Mouse (Mus musculus) splenic B cell, adult 2 months (primary cell): ENCODE results near the gene Rfpl4.
"Not testable (repeated sequence)": the region's sequence is repeated elsewhere in the genome, so short reads cannot be mapped to it uniquely, and the experiment has no call there.

Experiments used
- DNase-seq: peaks from one replicate; pipeline ENCODE4 v3.0.0-alpha.2; 2011; ENCODE audit warnings: low read depth, low spot score
- H3K27me3 ChIP-seq: 2 replicates; pipeline ENCODE4 v1.6.1; 2012; ENCODE audit warnings: mild to moderate bottlenecking, low read length, moderate library complexity, mixed read lengths; ENCODE audit not compliant: control insufficient read depth, poor library complexity, insufficient read depth, severe bottlenecking
- H3K36me3 ChIP-seq: 2 replicates; pipeline ENCODE4 v1.6.1; 2012; ENCODE audit warnings: mild to moderate bottlenecking, low read length, moderate library complexity, mixed read lengths; ENCODE audit not compliant: control insufficient read depth, poor library complexity, insufficient read depth, severe bottlenecking

Rfpl4 gene

GRCm38 (mm10) chr7:5116850-5117249, at the start of gene Rfpl4:
Gene Rfpl4 (minus strand): TSS chr7:5116950.
- no peak for DNase-seq
- no peaks in the 10 kb centered on the region for H3K27me3 ChIP-seq

GRCm38 (mm10) chr7:5149570-5149969, 32.8 kb upstream of the Rfpl4 start, which contains the start of gene Vmn1r55:
Gene Vmn1r55 (minus strand): TSS chr7:5149670.
- H3K27me3 ChIP-seq, DNase-seq: not testable (repeated sequence)

More at GRCm38 (mm10) chr7:5116850-5117249, at the start of gene Rfpl4:
- no peaks in the 10 kb centered on the region for H3K36me3 ChIP-seq

GRCm38 (mm10) chr7:5125549-5126406, 9.0 kb upstream of the Rfpl4 start, which contains the start of gene Rasl2-9:
Gene Rasl2-9 (minus strand): TSS chr7:5125950.
- H3K36me3 ChIP-seq, result no peaks in the 10 kb centered on the region
- H3K27me3 ChIP-seq, result no peaks in the 10 kb centered on the region
- DNase-seq, result peak; percentile 82

More at GRCm38 (mm10) chr7:5149570-5149969, 32.8 kb upstream of the Rfpl4 start, which contains the start of gene Vmn1r55:
- H3K36me3 ChIP-seq, result not testable (repeated sequence)

GRCm38 (mm10) chr7:5125078-5125477, 8.3 kb upstream of the Rfpl4 start:
- no peaks in the 10 kb centered on the region for H3K27me3 ChIP-seq
- no peaks in the 10 kb centered on the region for H3K36me3 ChIP-seq
- DNase-seq, result no peak

- Histone ChIP-seq H3K27me3 (no peaks in the 10 kb centered on the region), H3K36me3 (no peaks in the 10 kb centered on the region)
- DNase-seq, result no peak
Measured at GRCm38 (mm10) chr7:5112701-5113100, 4.0 kb downstream of the Rfpl4 start.

- no peak for DNase-seq
- Histone ChIP-seq H3K36me3 (no peaks in the 10 kb centered on the region), H3K27me3 (no peaks in the 10 kb centered on the region)
Measured at GRCm38 (mm10) chr7:5109301-5109700, 7.4 kb downstream of the Rfpl4 start.

GRCm38 (mm10) chr7:5108272-5108671, 8.5 kb downstream of the Rfpl4 start:
- Histone ChIP-seq H3K36me3 (no peaks in the 10 kb centered on the region), H3K27me3 (no peaks in the 10 kb centered on the region)

GRCm38 (mm10) chr7:5102564-5102963, 14.2 kb downstream of the Rfpl4 start:
- H3K36me3 ChIP-seq, result peaks cover 4% of the 10 kb centered on the region; the same call in 1 of the 2 replicates
- DNase-seq, result no peak
- no peaks in the 10 kb centered on the region for H3K27me3 ChIP-seq

More at GRCm38 (mm10) chr7:5108272-5108671, 8.5 kb downstream of the Rfpl4 start:
- DNase-seq, result no peak

- peaks cover 6% of the 10 kb centered on the region; the same call in 1 of the 2 replicates for H3K36me3 ChIP-seq
- H3K27me3 ChIP-seq, result no peaks in the 10 kb centered on the region
- peak; percentile 84 for DNase-seq
Measured at GRCm38 (mm10) chr7:5101066-5101663, 15.6 kb downstream of the Rfpl4 start.

GRCm38 (mm10) chr7:5099796-5100195, 17.0 kb downstream of the Rfpl4 start:
- no peak for DNase-seq
- Histone ChIP-seq H3K27me3 (no peaks in the 10 kb centered on the region), H3K36me3 (peaks cover 6% of the 10 kb centered on the region; the same call in 1 of the 2 replicates)

GRCm38 (mm10) chr7:5098769-5099168, 18.0 kb downstream of the Rfpl4 start:
- DNase-seq, result no peak
- H3K36me3 ChIP-seq, result peaks cover 7% of the 10 kb centered on the region; the same call in 1 of the 2 replicates
- H3K27me3 ChIP-seq, result no peaks in the 10 kb centered on the region

GRCm38 (mm10) chr7:5092831-5093510, 23.8 kb downstream of the Rfpl4 start:
- H3K36me3 ChIP-seq, result peaks cover 16% of the 10 kb centered on the region
- DNase-seq, result no peak
- H3K27me3 ChIP-seq, result no peaks in the 10 kb centered on the region

GRCm38 (mm10) chr7:5092381-5092780, 24.4 kb downstream of the Rfpl4 start:
- H3K36me3 ChIP-seq, result peaks cover 10% of the 10 kb centered on the region
- H3K27me3 ChIP-seq, result no peaks in the 10 kb centered on the region
- no peak for DNase-seq

- H3K36me3 ChIP-seq, result peaks cover 10% of the 10 kb centered on the region
- no peak for DNase-seq
- no peaks in the 10 kb centered on the region for H3K27me3 ChIP-seq
Measured at GRCm38 (mm10) chr7:5091008-5091728, 25.6 kb downstream of the Rfpl4 start.
